Mouse (Mus musculus) ES-Bruce4 (cell line): ENCODE measurements around the gene Gm43191. TPM values are rescaled to one million over a fixed set of nuclear protein-coding genes. Genes with fewer than 3 reads are reported as not detected.
A peak's percentile ranks its signal among the peaks of the same experiment; 100 is the strongest.

ENCODE experiments used
- H3K27ac ChIP-seq: 2 replicates; pipeline ENCODE4 v1.5.1; 2012; ENCODE audit warnings: low read length, inconsistent platforms; ENCODE audit not compliant: insufficient read depth
- H3K27me3 ChIP-seq: 2 replicates; pipeline ENCODE4 v1.6.1; 2012; ENCODE audit warnings: mild to moderate bottlenecking, low read length, inconsistent platforms; ENCODE audit not compliant: control insufficient read depth, poor library complexity, insufficient read depth, severe bottlenecking
- H3K36me3 ChIP-seq: 2 replicates; pipeline ENCODE4 v1.6.1; 2012; ENCODE audit warnings: inconsistent platforms, mild to moderate bottlenecking, low read length, moderate library complexity; ENCODE audit not compliant: control insufficient read depth, poor library complexity, insufficient read depth, severe bottlenecking
- H3K4me1 ChIP-seq: one replicate; pipeline ENCODE4 v1.8.1; 2011; ENCODE audit warnings: low read length; ENCODE audit not compliant: control insufficient read depth, insufficient read depth
- H3K4me3 ChIP-seq: 2 replicates; pipeline ENCODE4 v1.5.1; 2011; ENCODE audit warnings: low read depth, mild to moderate bottlenecking, low read length
- H3K9ac ChIP-seq: 2 replicates; pipeline ENCODE4 v1.6.1; 2012; ENCODE audit warnings: low read depth, mild to moderate bottlenecking, inconsistent platforms; ENCODE audit not compliant: poor library complexity, severe bottlenecking
- H3K9me3 ChIP-seq: replicated peaks from 2 replicates; pipeline ENCODE4 v1.6.1; 2012; ENCODE audit warnings: mild to moderate bottlenecking, low read length, inconsistent platforms; ENCODE audit not compliant: control insufficient read depth, poor library complexity, insufficient read depth, severe bottlenecking
- CTCF ChIP-seq: IDR thresholded peaks from one replicate; pipeline ENCODE4 v1.8.1; 2011; ENCODE audit warnings: low read depth, low read length
- EP300 ChIP-seq: IDR thresholded peaks from 2 replicates; pipeline ENCODE4 v1.6.1; 2011; ENCODE audit warnings: low read depth, low read length; ENCODE audit not compliant: insufficient read depth
- POLR2A ChIP-seq: IDR thresholded peaks from one replicate; pipeline ENCODE4 v1.8.1; 2011; ENCODE audit warnings: low read length; ENCODE audit not compliant: insufficient read depth
- polyA plus RNA-seq: library from polyadenylated mRNA; stranded (reverse); fragments of >200 nt; gene quantifications from 2 replicates; pipeline ENCODE4 v1.2.4, GENCODE M21; 2011; ENCODE audit warnings: low read depth; ENCODE audit not compliant: missing spikeins, insufficient read depth, insufficient read length

Gm43191 gene
- polyA plus RNA-seq, 1 experiment, result not detected

- H3K27ac ChIP-seq, result no peak overlapping the region
- H3K27me3 ChIP-seq, result no peaks in the 10 kb centered on the region
- H3K4me1 ChIP-seq, result no peaks in the 10 kb centered on the region
- H3K9me3 ChIP-seq, result no peaks in the 10 kb centered on the region
- peak overlapping the region; percentile 69 for H3K9ac ChIP-seq
- TF ChIP-seq EP300 (no peak), POLR2A (no peak), CTCF (no peak)
- H3K4me3 ChIP-seq, result peak overlapping the region; percentile 56
- peaks cover 6% of the 10 kb centered on the region; the same call in 1 of the 2 replicates for H3K36me3 ChIP-seq
Measured at GRCm38 (mm10) chr3:116622641-116623040, 58.4 kb downstream of the Gm43191 start.

GRCm38 (mm10) chr3:116620636-116621370 is 60.3 kb downstream of the Gm43191 start:
- no peaks in the 10 kb centered on the region for H3K4me1 ChIP-seq
- H3K27ac ChIP-seq, result no peak overlapping the region
- H3K4me3 ChIP-seq, result no peak overlapping the region
- H3K9me3 ChIP-seq, result no peaks in the 10 kb centered on the region
- TF ChIP-seq EP300, result no peak
- TF ChIP-seq CTCF, result no peak
- TF ChIP-seq POLR2A, result no peak
- H3K27me3 ChIP-seq, result no peaks in the 10 kb centered on the region
- peaks cover 4% of the 10 kb centered on the region for H3K36me3 ChIP-seq
- H3K9ac ChIP-seq, result no peak overlapping the region

GRCm38 (mm10) chr3:116618855-116619254 is 62.2 kb downstream of the Gm43191 start:
- H3K4me1 ChIP-seq, result no peaks in the 10 kb centered on the region
- no peaks in the 10 kb centered on the region for H3K27me3 ChIP-seq
- peaks cover 4% of the 10 kb centered on the region for H3K36me3 ChIP-seq
- H3K4me3 ChIP-seq, result no peak overlapping the region
- H3K9me3 ChIP-seq, result no peaks in the 10 kb centered on the region
- H3K27ac ChIP-seq, result no peak overlapping the region
- no peak overlapping the region for H3K9ac ChIP-seq
- TF ChIP-seq EP300 (no peak), POLR2A (no peak), CTCF (no peak)

- H3K36me3 ChIP-seq, result no peaks in the 10 kb centered on the region; the same call in none of the 2 replicates
Measured at GRCm38 (mm10) chr3:116615318-116616068, 65.6 kb downstream of the Gm43191 start.

GRCm38 (mm10) chr3:116614295-116614892 is 66.7 kb downstream of the Gm43191 start, which contains the start of gene Trmt13:
TSS of gene Trmt13 (minus strand) at chr3:116614587.
- H3K4me3 ChIP-seq, result no peak within 1 kb of the TSS
- no peaks in the 10 kb centered on the region for H3K4me1 ChIP-seq
- H3K9me3 ChIP-seq, result no peaks in the 10 kb centered on the region
- TF ChIP-seq POLR2A, result no peak
- H3K9ac ChIP-seq, result no peak within 1 kb of the TSS
- no peaks in the 10 kb centered on the region for H3K27me3 ChIP-seq
- H3K36me3 ChIP-seq, result no peaks in the 10 kb centered on the region; the same call in none of the 2 replicates
- no peak within 1 kb of the TSS for H3K27ac ChIP-seq

More at GRCm38 (mm10) chr3:116615318-116616068, 65.6 kb downstream of the Gm43191 start:
- no peaks in the 10 kb centered on the region for H3K27me3 ChIP-seq
- no peak overlapping the region for H3K4me3 ChIP-seq
- TF ChIP-seq CTCF (no peak), EP300 (no peak), POLR2A (no peak)
- H3K4me1 ChIP-seq, result no peaks in the 10 kb centered on the region
- H3K9me3 ChIP-seq, result no peaks in the 10 kb centered on the region
- no peak overlapping the region for H3K27ac ChIP-seq
- no peak overlapping the region for H3K9ac ChIP-seq

GRCm38 (mm10) chr3:116604570-116604969 is 76.5 kb downstream of the Gm43191 start:
- H3K4me3 ChIP-seq, result no peak overlapping the region
- no peaks in the 10 kb centered on the region; the same call in 1 of the 2 replicates for H3K36me3 ChIP-seq
- H3K27me3 ChIP-seq, result no peaks in the 10 kb centered on the region
- H3K9ac ChIP-seq, result no peak overlapping the region
- H3K9me3 ChIP-seq, result no peaks in the 10 kb centered on the region
- no peaks in the 10 kb centered on the region for H3K4me1 ChIP-seq
- no peak overlapping the region for H3K27ac ChIP-seq
- TF ChIP-seq EP300 (no peak), POLR2A (no peak), CTCF (no peak)
